Mouse (Mus musculus): ENCODE data around the gene Ints5.
A peak's percentile ranks its signal among the peaks of the same experiment; 100 is the strongest.

Ints5 gene

GRCm38 (mm10) chr19:8927891-8928525 lies 35.2 kb downstream of the Ints5 start:
- no peak for DNase-seq (ENCODE audit: extremely low read depth, low read depth, low spot score)

GRCm38 (mm10) chr19:8928689-8929223 lies 36.0 kb downstream of the Ints5 start:
- no peak for DNase-seq (ENCODE audit: extremely low read depth, low read depth, low spot score)

- no peak for DNase-seq (ENCODE audit: extremely low read depth, low read depth, low spot score)
Observed at GRCm38 (mm10) chr19:8929224-8930088, 36.7 kb downstream of the Ints5 start, which contains the start of the genes Rom1 and Eml3. Rom1 (minus strand) TSS chr19:8929356. Eml3 (plus strand) TSS chr19:8929552.

- DNase-seq (ENCODE audit: extremely low read depth, low read depth, low spot score): no peak
Observed at GRCm38 (mm10) chr19:8930117-8930516, 37.3 kb downstream of the Ints5 start.

- DNase-seq (ENCODE audit: extremely low read depth, low read depth, low spot score): no peak
Observed at GRCm38 (mm10) chr19:8930771-8931170, 38.0 kb downstream of the Ints5 start.

- DNase-seq (ENCODE audit: extremely low read depth, low read depth, low spot score): no peak
Observed at GRCm38 (mm10) chr19:8936736-8937135, 43.9 kb downstream of the Ints5 start.

- no peak for DNase-seq (ENCODE audit: extremely low read depth, low read depth, low spot score)
Observed at GRCm38 (mm10) chr19:8940526-8941133, 47.8 kb downstream of the Ints5 start.

- no peak for DNase-seq (ENCODE audit: extremely low read depth, low read depth, low spot score)
Observed at GRCm38 (mm10) chr19:8941136-8941514, 48.3 kb downstream of the Ints5 start.

- DNase-seq (ENCODE audit: extremely low read depth, low read depth, low spot score): peak; percentile 57
Observed at GRCm38 (mm10) chr19:8941515-8942217, 48.9 kb downstream of the Ints5 start, which contains the start of gene Mta2. Mta2 (plus strand) TSS chr19:8941875.

GRCm38 (mm10) chr19:8942276-8942964 lies 49.6 kb downstream of the Ints5 start:
- DNase-seq (ENCODE audit: extremely low read depth, low read depth, low spot score): no peak

- DNase-seq (ENCODE audit: extremely low read depth, low read depth, low spot score): no peak
Observed at GRCm38 (mm10) chr19:8943047-8943446, 50.2 kb downstream of the Ints5 start.

GRCm38 (mm10) chr19:8944062-8944461 lies 51.3 kb downstream of the Ints5 start:
- DNase-seq (ENCODE audit: extremely low read depth, low read depth, low spot score): peak; percentile 61

- no peak for DNase-seq (ENCODE audit: extremely low read depth, low read depth, low spot score)
Observed at GRCm38 (mm10) chr19:8944750-8945149, 51.9 kb downstream of the Ints5 start.

GRCm38 (mm10) chr19:8945251-8945650 lies 52.4 kb downstream of the Ints5 start:
- no peak for DNase-seq (ENCODE audit: extremely low read depth, low read depth, low spot score)

GRCm38 (mm10) chr19:8946929-8947328 lies 54.1 kb downstream of the Ints5 start:
- DNase-seq (ENCODE audit: extremely low read depth, low read depth, low spot score): no peak
